Mouse (Mus musculus) olfactory bulb, adult 2 months (tissue): ENCODE data around the gene Pla2g5. TPM values are rescaled to one million over a fixed set of nuclear protein-coding genes. Genes with fewer than 3 reads are reported as not detected.

Source experiments
- H3K27ac ChIP-seq: fragments of 200-500 bp; 2 replicates; pipeline ENCODE4 v1.5.1; 2012; ENCODE audit warnings: low read depth, low read length; ENCODE audit not compliant: insufficient read depth
- H3K4me1 ChIP-seq: fragments of 200-500 bp; 2 replicates; pipeline ENCODE4 v1.6.1; 2012; ENCODE audit warnings: low read length; ENCODE audit not compliant: control insufficient read depth, insufficient read depth
- H3K4me3 ChIP-seq: fragments of 200-500 bp; 2 replicates; pipeline ENCODE4 v1.5.1; 2012; ENCODE audit warnings: mild to moderate bottlenecking, low read depth, low read length, moderate library complexity; ENCODE audit not compliant: insufficient read depth
- CTCF ChIP-seq: fragments of 200-500 bp; IDR thresholded peaks from 2 replicates; pipeline ENCODE4 v1.5.1; 2012; ENCODE audit warnings: low read depth, mild to moderate bottlenecking, low read length, moderate library complexity; ENCODE audit not compliant: insufficient read depth
- POLR2A ChIP-seq: fragments of 200-500 bp; IDR thresholded peaks from 2 replicates; pipeline ENCODE4 v1.6.1; 2012; ENCODE audit warnings: mild to moderate bottlenecking, low read depth, low read length, moderate library complexity; ENCODE audit not compliant: insufficient read depth
- WGBS: fragments of 180-500 bp; shearing (Covaris S2); methylation state at CpG from one replicate; pipeline ENCODE4 v1.1.7; 2018; 5-methylcytosine and 5-hydroxymethylcytosine counted together
- polyA plus RNA-seq: library from polyadenylated mRNA; stranded (reverse); fragments of >200 nt; gene quantifications from 2 replicates; pipeline ENCODE4 v1.2.4, GENCODE M21; 2012; ENCODE audit warnings: low replicate concordance; ENCODE audit not compliant: missing spikeins, insufficient read depth, insufficient read length

Gene Pla2g5
- polyA plus RNA-seq, 1 experiment: not detected

- TF ChIP-seq POLR2A (no peak), CTCF (no peak)
- WGBS: 64% methylated on average over 4 of the region's 4 CpGs
- no peak overlapping the region for H3K27ac ChIP-seq
- H3K4me3 ChIP-seq: no peak overlapping the region
- peaks cover 4% of the 10 kb centered on the region; the same call in 1 of the 2 replicates for H3K4me1 ChIP-seq
Observed at GRCm38 (mm10) chr4:138755439-138755838, 107.8 kb downstream of the Pla2g5 start.

GRCm38 (mm10) chr4:138754432-138754831 lies 108.8 kb downstream of the Pla2g5 start:
- no peak for TF ChIP-seq POLR2A
- TF ChIP-seq CTCF: no peak
- Histone ChIP-seq H3K4me1 (peaks cover 4% of the 10 kb centered on the region; the same call in 1 of the 2 replicates), H3K4me3 (no peak overlapping the region), H3K27ac (no peak overlapping the region)
- WGBS: 92% methylated on average over 9 of the region's 9 CpGs

GRCm38 (mm10) chr4:138753608-138754007 lies 109.7 kb downstream of the Pla2g5 start:
- TF ChIP-seq POLR2A (no peak), CTCF (no peak)
- Histone ChIP-seq H3K4me1 (peaks cover 9% of the 10 kb centered on the region; the same call in 1 of the 2 replicates), H3K27ac (no peak overlapping the region), H3K4me3 (no peak overlapping the region)
- 90% methylated on average over 3 of the region's 3 CpGs for WGBS

- TF ChIP-seq CTCF: no peak
- no peak for TF ChIP-seq POLR2A
- peaks cover 17% of the 10 kb centered on the region for H3K4me1 ChIP-seq
- 96% methylated on average over 6 of the region's 6 CpGs for WGBS
- no peak overlapping the region for H3K4me3 ChIP-seq
- H3K27ac ChIP-seq: no peak overlapping the region
Observed at GRCm38 (mm10) chr4:138752603-138753002, 110.7 kb downstream of the Pla2g5 start.

Other genes starting within 250 kb of the Pla2g5 start
- gene Vwa5b1, start 227.6 kb downstream of the Pla2g5 start, polyA plus RNA-seq: not detected in 2 replicates
- gene Pla2g2c, start 138.7 kb downstream of the Pla2g5 start, polyA plus RNA-seq: not detected in 2 replicates
- not detected in 2 replicates for gene Ubxn10, start 126.3 kb downstream of the Pla2g5 start, polyA plus RNA-seq
- not detected in 2 replicates for gene Pla2g2f, start 105.9 kb downstream of the Pla2g5 start, polyA plus RNA-seq
- gene Pla2g2d, start 87.7 kb downstream of the Pla2g5 start, polyA plus RNA-seq: not detected in 2 replicates
- not detected in 2 replicates for gene Gm13030, start 10.5 kb upstream of the Pla2g5 start, polyA plus RNA-seq
- not detected in 2 replicates for gene Pla2g2e, start 14.5 kb upstream of the Pla2g5 start, polyA plus RNA-seq
- gene Otud3, start 50.5 kb upstream of the Pla2g5 start, polyA plus RNA-seq: not detected in 2 replicates
- gene Rnf186, start 103.6 kb upstream of the Pla2g5 start, polyA plus RNA-seq: not detected in 2 replicates
- gene Tmco4, start 109.4 kb upstream of the Pla2g5 start, polyA plus RNA-seq: not detected in 2 replicates
- not detected in 2 replicates for gene Htr6, start 212.1 kb upstream of the Pla2g5 start, polyA plus RNA-seq
- not detected in 2 replicates for gene Nbl1, start 229.5 kb upstream of the Pla2g5 start, polyA plus RNA-seq